Mouse (Mus musculus) yolk sac, embryonic 10.5 days (tissue): ENCODE measurements around the gene Hs3st3a1.
A peak's percentile ranks its signal among the peaks of the same experiment; 100 is the strongest.

Experiments
- DNase-seq: peaks from one replicate; pipeline ENCODE4 v3.0.0-alpha.2; 2017; ENCODE audit warnings: low spot score

The Hs3st3a1 gene

GRCm38 (mm10) chr11:64434611-64435545 lies at the start of gene Hs3st3a1:
TSS of gene Hs3st3a1 (plus strand) at chr11:64435332.
- DNase-seq = peak; percentile 65

DNA sequence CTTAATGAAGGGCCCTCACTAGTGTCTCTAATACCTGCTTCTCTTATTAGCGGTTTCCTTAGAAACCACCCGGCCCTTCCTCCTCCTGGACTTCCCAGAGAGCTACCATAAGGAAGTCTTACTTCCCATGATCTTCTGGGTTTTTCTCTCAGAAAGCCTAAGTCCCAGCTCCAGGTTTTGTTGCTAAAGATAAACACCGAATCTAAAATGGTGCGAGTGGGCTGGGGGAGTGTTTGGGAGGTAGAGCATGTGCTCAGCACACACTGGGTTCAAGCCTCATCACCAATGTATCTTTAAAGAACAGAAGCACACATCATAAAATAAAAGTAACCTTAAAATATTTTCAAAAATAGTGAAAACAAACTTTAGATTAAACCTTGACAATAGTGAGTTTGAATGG lies 48.8 kb upstream of the Hs3st3a1 start:
- DNase-seq = no peak

DNA sequence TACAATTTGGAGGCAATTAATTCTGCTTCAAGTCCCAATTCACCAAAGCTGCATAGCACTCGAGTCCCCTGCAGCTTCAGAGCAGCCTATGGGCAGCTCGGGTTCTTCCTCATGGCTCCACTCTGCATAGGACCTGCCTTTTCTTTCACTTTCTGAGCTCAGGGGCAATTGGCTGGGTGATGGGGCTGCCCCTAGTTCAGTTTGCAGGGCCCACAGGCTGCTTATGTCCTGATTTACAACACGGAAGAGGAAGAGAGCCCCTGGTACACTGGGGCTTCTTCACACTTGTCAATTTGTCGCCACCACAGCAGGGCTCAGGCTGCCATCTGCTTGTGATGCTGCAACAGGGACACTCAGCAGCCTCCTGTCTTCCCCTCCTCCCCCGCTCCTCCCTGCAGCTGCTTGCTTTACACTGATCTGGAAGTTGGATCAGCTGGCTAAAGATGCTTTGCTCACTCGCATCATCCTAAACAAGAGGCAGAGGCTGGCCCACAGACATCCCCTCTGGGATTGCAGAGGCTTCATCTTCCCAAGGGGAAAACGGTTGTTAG lies 38.7 kb upstream of the Hs3st3a1 start:
- peak; percentile 2 for DNase-seq

DNA sequence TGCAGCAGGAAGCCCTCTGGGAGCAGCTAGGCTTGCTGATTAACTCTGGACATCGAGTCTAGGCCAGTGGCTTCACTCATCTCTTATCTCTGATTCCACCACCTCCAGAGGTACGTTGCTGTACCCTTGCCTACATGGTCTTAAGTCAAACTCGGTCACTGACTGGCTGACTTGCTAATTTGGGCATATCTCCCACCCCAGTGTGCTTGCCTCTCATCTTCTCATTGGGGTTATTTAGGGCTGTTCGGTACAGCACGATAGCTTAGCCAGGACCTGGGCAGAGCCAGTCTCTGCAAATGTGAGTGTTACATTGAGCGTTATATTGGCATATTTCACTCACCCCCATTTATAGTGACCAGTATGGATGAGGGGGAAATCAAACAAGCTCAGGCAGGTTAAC lies 38.2 kb upstream of the Hs3st3a1 start:
- no peak for DNase-seq

DNA sequence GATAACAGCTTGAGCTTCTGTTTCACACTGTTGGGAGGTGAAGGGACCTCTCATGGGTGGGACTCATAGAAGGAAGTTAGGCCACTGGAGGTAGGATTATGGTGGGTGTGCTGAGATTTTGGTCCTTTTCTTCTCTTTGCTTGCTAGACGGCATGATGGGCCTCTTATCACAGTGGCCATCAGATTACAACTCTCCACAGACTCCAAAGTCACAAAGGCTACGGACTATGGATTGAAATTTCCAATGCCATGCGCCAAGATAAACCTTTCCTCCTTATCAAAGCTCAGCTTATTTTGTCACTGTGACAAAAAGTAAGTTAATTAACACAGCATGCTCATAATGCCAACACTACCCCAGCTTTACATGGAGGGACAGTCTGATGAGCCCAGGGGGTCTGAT lies 37.5 kb upstream of the Hs3st3a1 start:
- no peak for DNase-seq

- DNase-seq = no peak
Measured at GRCm38 (mm10) chr11:64400534-64401093, 34.5 kb upstream of the Hs3st3a1 start.

- no peak for DNase-seq
Measured at GRCm38 (mm10) chr11:64418969-64419368, 16.2 kb upstream of the Hs3st3a1 start.

- peak; percentile 28 for DNase-seq
Measured at GRCm38 (mm10) chr11:64435546-64436411, 647 bp downstream of the Hs3st3a1 start.

- DNase-seq = no peak
Measured at GRCm38 (mm10) chr11:64436412-64436727, 1.2 kb downstream of the Hs3st3a1 start, which contains the start of gene F930015N05Rik. TSS of gene F930015N05Rik (minus strand) at chr11:64436653.

DNA sequence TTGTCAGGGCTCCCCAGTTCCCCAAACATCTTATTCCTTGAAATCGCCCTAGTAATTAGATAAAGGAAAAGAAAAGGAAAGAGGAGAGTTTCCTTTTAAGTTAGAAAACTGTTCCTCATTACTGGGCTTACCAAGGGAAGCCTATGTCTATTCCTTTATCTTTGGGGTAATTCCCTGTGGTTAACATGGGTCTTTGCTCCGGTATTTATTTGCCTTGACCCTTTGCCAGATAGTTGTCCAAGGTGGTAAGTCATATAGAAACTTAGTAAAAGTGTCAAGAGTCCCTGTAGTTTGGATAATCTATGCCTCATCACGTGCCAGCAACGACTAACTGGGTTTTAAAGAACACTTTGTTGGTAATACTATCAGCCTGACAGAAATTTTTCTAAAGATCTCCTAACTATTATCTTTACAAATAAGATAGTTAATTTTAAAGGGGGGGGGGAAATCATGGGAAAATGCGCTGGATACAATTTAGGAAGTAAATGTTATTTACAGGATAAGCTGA lies 1.7 kb downstream of the Hs3st3a1 start:
- no peak for DNase-seq

DNA sequence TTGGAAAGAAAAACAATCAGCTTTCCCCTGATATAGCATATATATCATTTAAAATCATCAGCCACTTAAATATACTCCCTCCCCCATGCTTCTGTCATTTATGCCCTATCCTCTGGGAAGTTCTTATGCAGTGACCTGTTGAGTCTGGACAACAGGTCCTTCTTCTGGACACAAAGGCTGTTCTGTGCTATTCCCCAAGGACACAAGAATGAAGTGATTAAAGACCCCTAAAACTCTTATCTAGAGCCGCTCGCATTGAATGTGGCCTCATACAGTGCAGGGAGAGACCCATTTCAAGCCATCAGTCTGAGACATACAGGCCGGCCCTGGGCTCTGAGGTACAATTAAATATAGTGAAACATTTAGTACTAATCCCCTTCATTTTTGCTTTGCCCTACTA lies 2.6 kb downstream of the Hs3st3a1 start:
- DNase-seq = no peak

GRCm38 (mm10) chr11:64438909-64439308 lies 3.8 kb downstream of the Hs3st3a1 start:
- no peak for DNase-seq

GRCm38 (mm10) chr11:64442119-64442518 lies 7.0 kb downstream of the Hs3st3a1 start:
- peak; percentile 32 for DNase-seq

DNA sequence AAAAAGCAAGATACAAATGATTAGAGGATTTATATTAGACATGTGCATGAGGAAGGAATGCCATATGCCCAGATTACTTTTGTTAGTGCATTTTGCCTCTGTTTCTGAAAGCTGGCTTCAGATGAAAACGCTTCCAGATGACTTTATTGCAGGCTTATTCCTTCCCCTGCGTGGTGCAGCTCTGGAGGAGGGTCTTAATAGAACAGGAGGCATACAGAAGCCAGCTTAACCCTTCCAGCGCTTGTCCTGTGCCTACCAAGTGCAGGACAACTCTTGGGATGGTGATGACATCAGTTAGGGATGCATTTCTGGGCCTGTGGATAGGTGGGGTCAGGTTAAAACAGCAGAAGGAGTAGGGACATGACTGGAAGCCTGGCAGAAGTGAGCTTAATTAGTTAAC lies 7.6 kb downstream of the Hs3st3a1 start:
- DNase-seq = no peak

DNA sequence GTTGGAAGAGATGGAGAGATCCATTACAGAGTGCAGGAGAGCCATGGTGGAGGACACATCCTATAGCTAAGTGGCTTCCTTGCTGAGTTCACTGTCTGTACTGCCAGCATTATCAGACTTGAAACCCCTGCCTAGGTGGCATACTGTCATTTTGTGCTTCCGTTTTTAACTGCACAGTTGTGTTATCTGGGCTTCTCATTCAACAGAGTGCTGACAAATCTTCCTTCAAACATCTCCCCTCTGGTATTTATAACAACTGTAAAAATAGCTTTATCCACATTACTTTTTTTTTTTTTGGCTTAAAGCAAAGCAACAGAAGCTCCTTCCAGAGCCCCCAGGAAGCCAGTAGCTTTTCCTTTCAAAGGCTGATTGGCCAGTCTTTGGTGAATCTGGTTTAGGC lies 10.1 kb downstream of the Hs3st3a1 start:
- no peak for DNase-seq

DNA sequence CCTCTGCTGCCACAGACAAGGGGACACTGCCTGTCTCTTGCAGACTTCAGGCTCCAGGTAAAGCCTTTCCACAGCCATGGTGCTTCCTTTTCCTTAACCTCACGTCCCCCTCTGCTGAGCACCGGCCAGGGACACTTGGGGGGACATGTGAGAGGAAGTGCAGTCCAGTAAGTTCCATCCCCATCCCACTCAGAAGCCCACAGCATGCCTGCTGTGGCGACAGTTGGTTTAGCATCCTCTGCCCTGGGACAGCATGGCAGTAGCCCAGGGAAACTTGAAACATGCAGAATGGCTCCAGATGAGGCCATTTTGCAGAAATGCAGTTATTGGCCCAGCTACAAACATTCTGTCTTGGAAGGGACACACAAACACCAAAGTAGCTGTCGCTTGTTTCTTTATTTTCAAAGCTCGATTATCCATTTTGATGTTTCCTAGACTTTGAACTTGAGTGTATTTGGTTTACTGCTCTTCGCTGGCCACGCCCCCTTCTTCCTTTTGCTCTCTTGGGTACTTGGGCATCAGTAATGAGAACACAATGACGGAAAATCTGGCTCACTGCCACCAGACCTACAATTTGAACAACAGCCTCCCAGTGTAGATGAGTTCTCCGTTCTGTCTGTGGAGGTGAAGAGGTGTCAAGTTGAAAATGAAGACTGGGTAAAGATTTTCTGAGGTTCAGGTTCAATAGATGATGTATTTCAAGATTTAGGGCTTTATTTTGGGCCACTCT lies 13.6 kb downstream of the Hs3st3a1 start:
- no peak for DNase-seq

DNA sequence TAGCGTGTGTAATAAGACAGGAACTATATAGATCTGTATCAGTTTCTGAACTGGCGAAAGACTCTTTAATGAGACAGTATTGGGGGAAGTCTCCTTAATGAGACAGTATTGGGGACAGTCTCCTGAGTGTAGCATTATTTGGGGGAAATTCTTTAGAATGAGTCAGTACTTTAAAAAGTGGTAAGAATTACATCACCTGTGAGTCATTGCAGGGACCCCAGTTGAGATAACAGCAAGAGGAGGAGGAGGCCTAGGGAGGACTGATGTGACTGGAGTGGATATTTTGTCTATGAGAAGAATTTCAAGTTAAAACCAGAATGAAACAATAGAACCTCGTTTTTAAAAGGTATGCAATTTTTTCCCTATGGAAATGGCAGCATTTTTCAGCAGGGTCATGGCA lies 26.6 kb downstream of the Hs3st3a1 start:
- DNase-seq = no peak

DNA sequence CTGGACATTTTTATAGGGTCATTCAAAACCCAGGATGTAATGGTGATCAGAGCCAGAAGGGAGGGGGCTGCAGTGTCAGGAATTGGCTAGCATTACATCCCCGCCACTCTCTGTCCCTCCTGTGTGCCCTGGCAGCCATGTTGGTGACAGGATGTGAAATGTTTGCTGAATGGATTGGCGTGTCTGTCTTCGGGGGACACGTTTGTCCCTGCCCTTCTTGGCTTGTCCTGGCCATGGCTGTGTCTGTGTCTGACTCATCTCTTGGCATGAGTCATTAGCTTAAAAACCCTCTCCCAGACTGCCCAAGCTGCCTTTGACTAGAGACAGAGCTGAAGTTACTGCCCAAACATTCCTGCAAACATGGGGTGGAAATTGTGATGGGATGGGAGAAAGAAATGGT lies 33.6 kb downstream of the Hs3st3a1 start:
- no peak for DNase-seq

DNA sequence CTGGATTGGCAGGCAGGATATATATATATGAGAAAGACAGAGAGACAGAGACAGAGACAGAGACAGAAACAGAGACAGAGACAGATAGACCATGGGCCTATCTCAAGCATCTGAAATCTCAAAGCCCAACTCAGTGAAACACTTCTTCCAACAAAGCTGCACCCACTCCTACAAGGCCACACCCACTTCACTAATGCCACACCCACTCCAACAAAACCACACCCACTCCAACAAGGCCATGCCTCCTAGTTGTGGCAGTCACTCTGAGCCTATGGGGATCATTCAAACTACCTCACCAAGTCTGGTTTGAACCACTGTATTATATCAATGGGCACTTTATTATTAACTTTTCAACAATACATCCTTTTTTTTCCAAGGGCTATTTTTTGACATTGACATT lies 35.6 kb downstream of the Hs3st3a1 start:
- no peak for DNase-seq

DNA sequence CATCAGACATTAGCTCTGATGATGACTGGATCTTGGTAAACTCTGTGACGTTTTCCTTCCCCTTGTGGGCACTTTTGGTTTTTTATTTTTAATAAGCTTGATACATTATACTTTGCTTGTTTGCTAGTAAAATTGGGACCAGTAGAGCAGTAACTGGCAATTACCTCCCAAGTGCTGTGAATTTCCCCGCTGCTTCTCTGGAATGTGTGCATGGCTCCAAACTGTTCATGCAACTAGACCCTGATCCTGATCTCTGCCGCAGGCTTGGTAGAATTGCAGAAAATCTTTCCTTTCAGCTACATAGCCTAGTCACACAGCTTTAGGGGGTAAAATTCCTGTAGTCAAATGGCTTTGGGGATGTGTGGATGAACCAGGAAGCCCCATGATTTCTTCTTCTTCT lies 38.5 kb downstream of the Hs3st3a1 start:
- no peak for DNase-seq

- no peak for DNase-seq
Measured at GRCm38 (mm10) chr11:64481445-64481844, 46.3 kb downstream of the Hs3st3a1 start.
